Mouse (Mus musculus): ENCODE data around the gene Pdzd2. TPM values are rescaled to one million over a fixed set of nuclear protein-coding genes. Genes with fewer than 3 reads are reported as not detected.

Gene Pdzd2
- polyA plus RNA-seq, 1 experiment from 2014 or later: 19.1 TPM

DNA sequence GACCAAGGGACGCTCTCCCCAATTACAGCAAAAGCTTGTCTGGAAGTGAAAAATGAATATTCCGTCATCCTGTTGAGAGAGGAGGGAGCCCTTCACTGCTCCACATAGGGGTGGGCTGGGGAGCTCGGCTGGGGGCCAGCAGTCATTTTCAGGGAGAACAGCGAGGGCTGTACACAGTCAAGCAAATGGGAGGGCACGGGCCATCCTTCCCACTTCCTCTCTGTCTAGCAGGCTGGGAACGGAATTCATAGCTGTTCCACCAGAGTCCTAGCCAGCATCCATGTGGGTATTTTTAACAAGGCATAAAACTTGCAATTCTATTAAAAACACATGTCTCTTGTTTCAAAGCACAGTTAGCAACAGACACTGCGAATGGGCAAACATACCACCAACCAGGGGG, 59.0 kb downstream of the Pdzd2 start:
- ATAC-seq (replicated peaks; ENCODE audit: low FRiP score, low read depth) (no peak; the same call in 1 of the 2 replicates), DNase-seq (ENCODE audit: low spot score) (peak; percentile 76)
- no peak for TF ChIP-seq CTCF (IDR thresholded peaks at IDR 0.05; ENCODE audit: low read depth)
- Histone ChIP-seq H3K27ac (peak overlapping the region; percentile 52), H3K36me3 (ENCODE audit: insufficient read depth, low read length) (no peaks in the 10 kb centered on the region), H3K4me2 (ENCODE audit: low read length) (no peak overlapping the region), H3K4me1 (replicated peaks; ENCODE audit: insufficient read depth, low read length) (no peaks in the 10 kb centered on the region), H3K4me3 (replicated peaks; ENCODE audit: low read depth, low read length) (no peak overlapping the region), H3K9me3 (replicated peaks; ENCODE audit: low read length) (no peaks in the 10 kb centered on the region), H3K27me3 (ENCODE audit: insufficient read depth, low read length) (no peaks in the 10 kb centered on the region), H3K9ac (ENCODE audit: low read depth, low read length) (no peak overlapping the region)
- WGBS: 45% methylated on average over 7 of the region's 7 CpGs

DNA sequence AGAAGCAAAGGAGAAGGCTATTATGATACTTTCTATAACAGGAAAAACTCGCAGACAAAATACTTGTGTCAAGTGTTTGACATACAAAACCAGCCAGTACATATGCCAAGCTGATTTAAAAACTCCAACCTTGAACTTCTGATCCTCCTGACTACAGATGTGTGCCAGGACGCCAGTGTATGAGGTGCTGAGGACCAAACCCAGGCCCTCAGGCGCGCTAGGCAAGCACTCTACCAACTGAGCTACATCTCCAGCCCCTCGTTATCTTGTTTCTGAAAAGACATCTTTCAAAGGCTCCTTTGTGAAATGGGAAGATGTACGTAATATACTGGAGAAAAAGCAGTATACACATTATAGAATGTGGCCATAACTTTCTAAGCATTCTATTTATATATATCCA, 59.7 kb downstream of the Pdzd2 start:
- Histone ChIP-seq H3K9me3 (replicated peaks; ENCODE audit: low read length) (no peaks in the 10 kb centered on the region), H3K9ac (ENCODE audit: low read depth, low read length) (no peak overlapping the region), H3K27ac (no peak overlapping the region), H3K4me2 (ENCODE audit: low read length) (no peak overlapping the region), H3K4me1 (replicated peaks; ENCODE audit: insufficient read depth, low read length) (no peaks in the 10 kb centered on the region), H3K4me3 (replicated peaks; ENCODE audit: low read depth, low read length) (no peak overlapping the region), H3K27me3 (ENCODE audit: insufficient read depth, low read length) (no peaks in the 10 kb centered on the region), H3K36me3 (ENCODE audit: insufficient read depth, low read length) (no peaks in the 10 kb centered on the region)
- no peak for TF ChIP-seq CTCF (IDR thresholded peaks at IDR 0.05; ENCODE audit: low read depth)
- DNase-seq (ENCODE audit: low spot score) (no peak), ATAC-seq (replicated peaks; ENCODE audit: low FRiP score, low read depth) (no peak)
- WGBS: 83% methylated on average over 6 of the region's 6 CpGs

DNA sequence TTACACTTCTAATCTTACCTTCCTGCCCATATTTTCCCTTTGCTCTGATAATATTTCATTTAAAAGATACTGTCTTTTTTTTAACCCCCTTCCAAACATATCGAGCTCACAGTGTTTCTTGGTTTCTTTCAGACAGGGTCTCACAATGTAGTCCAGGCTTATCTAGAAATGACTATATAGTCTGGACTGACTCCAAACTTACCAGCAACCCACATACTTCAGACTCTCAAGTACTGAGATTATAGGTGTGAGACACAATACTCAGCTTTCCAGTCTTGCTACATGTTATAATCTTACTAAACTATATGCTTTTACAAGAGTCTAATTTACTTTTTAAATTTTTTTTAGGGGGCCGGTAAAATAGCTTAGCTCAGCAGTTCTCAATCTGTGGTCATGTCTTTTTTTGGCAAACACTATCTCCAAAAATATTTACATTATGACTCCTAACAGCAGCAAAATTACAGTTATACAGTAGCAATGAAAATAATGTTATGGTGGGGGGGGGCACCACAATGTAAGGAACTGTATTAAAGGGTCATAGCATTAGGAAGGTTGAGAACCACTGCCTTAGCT, 61.1 kb downstream of the Pdzd2 start:
- H3K4me3 ChIP-seq (replicated peaks; ENCODE audit: low read depth, low read length): no peak overlapping the region
- no peak overlapping the region for H3K9ac ChIP-seq (ENCODE audit: low read depth, low read length)
- H3K27me3 ChIP-seq (ENCODE audit: insufficient read depth, low read length): no peaks in the 10 kb centered on the region
- no peaks in the 10 kb centered on the region for H3K36me3 ChIP-seq (ENCODE audit: insufficient read depth, low read length)
- H3K27ac ChIP-seq: no peak overlapping the region
- DNase-seq (ENCODE audit: low spot score): no peak
- H3K9me3 ChIP-seq (replicated peaks; ENCODE audit: low read length): no peaks in the 10 kb centered on the region
- H3K4me1 ChIP-seq (replicated peaks; ENCODE audit: insufficient read depth, low read length): no peaks in the 10 kb centered on the region
- no peak for ATAC-seq (replicated peaks; ENCODE audit: low FRiP score, low read depth)
- 72% methylated on average over 2 of the region's 2 CpGs for WGBS
- TF ChIP-seq CTCF (IDR thresholded peaks at IDR 0.05; ENCODE audit: low read depth): no peak
- no peak overlapping the region for H3K4me2 ChIP-seq (ENCODE audit: low read length)

GRCm38 (mm10) chr15:12675366-12675765, 64.4 kb downstream of the Pdzd2 start:
- ATAC-seq (replicated peaks; ENCODE audit: low FRiP score, low read depth): no peak
- H3K36me3 ChIP-seq (ENCODE audit: insufficient read depth, low read length): no peaks in the 10 kb centered on the region
- no peak for TF ChIP-seq CTCF (IDR thresholded peaks at IDR 0.05; ENCODE audit: low read depth)
- 64% methylated on average over 3 of the region's 3 CpGs for WGBS
- H3K4me3 ChIP-seq (replicated peaks; ENCODE audit: low read depth, low read length): no peak overlapping the region
- H3K4me2 ChIP-seq (ENCODE audit: low read length): no peak overlapping the region
- no peaks in the 10 kb centered on the region for H3K4me1 ChIP-seq (replicated peaks; ENCODE audit: insufficient read depth, low read length)
- no peak overlapping the region for H3K9ac ChIP-seq (ENCODE audit: low read depth, low read length)
- no peaks in the 10 kb centered on the region for H3K9me3 ChIP-seq (replicated peaks; ENCODE audit: low read length)
- DNase-seq (ENCODE audit: low spot score): no peak
- no peak overlapping the region for H3K27ac ChIP-seq
- no peaks in the 10 kb centered on the region for H3K27me3 ChIP-seq (ENCODE audit: insufficient read depth, low read length)

DNA sequence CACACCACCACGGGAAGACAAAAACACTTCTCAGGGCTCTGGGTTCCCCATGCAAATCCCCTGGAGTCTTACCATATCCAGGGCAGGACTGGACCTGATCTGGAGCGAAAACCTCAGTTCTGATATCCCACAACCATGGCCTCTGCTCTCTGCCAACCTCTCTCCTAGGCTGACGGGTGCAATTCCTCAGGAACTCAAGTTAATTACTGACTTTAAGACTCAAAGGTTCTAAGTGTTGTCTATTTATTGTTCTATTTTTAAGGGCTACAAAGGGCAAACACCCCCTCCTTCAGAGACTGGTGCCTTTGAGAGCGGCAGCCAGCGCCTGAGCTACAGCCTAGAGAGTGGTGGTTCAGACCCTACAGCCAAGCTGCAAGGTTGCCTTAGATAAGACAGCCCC, 65.7 kb downstream of the Pdzd2 start:
- H3K4me3 ChIP-seq (replicated peaks; ENCODE audit: low read depth, low read length): no peak overlapping the region
- no peaks in the 10 kb centered on the region for H3K9me3 ChIP-seq (replicated peaks; ENCODE audit: low read length)
- no peaks in the 10 kb centered on the region for H3K27me3 ChIP-seq (ENCODE audit: insufficient read depth, low read length)
- H3K9ac ChIP-seq (ENCODE audit: low read depth, low read length): no peak overlapping the region
- H3K4me2 ChIP-seq (ENCODE audit: low read length): no peak overlapping the region
- H3K27ac ChIP-seq: no peak overlapping the region
- no peak for TF ChIP-seq CTCF (IDR thresholded peaks at IDR 0.05; ENCODE audit: low read depth)
- DNase-seq (ENCODE audit: low spot score) (no peak), ATAC-seq (replicated peaks; ENCODE audit: low FRiP score, low read depth) (peak; percentile 46)
- H3K4me1 ChIP-seq (replicated peaks; ENCODE audit: insufficient read depth, low read length): no peaks in the 10 kb centered on the region
- whole genome bisulfite sequencing: 79% methylated on average over 5 of the region's 5 CpGs
- no peaks in the 10 kb centered on the region for H3K36me3 ChIP-seq (ENCODE audit: insufficient read depth, low read length)

DNA sequence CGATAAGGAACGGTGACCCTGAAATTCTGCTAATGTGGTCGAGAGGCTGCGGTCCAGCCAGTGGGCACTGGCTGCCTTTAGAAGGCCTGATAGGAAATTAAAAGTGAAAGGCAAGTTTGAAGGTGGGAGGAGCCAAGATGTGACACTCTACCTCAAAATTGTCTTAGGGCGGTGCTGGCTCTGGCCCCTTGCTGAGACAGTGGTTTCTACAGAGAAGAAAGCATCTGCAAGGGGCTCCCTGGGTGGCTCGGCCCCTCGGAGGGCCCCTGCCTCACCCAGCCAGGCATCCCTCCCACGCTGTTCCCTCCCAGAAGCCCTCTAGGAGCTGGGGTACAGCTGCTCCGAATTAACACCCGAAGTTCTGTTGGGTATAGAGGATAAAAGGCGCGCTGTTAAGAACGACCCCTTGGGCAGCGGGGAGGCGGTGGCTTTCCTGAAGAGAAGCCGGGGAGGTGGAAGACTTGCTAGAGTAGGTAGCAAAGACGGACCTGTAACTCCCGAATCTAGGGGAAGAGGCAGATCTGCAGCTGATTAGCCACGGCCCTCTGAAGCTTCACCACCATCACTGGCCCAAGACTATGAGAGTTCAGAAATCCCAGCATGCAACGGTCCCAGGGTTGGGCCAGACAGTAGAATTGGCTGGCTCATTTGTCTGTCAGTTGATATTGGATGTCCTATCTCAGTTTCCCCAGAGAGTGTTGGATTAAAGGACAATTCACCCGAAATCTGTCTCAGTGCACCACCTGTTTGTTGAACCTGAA, 71.8 kb downstream of the Pdzd2 start:
- Histone ChIP-seq H3K27ac (no peak overlapping the region), H3K9me3 (replicated peaks; ENCODE audit: low read length) (no peaks in the 10 kb centered on the region), H3K4me2 (ENCODE audit: low read length) (peak overlapping the region; percentile 52), H3K36me3 (ENCODE audit: insufficient read depth, low read length) (no peaks in the 10 kb centered on the region), H3K4me1 (replicated peaks; ENCODE audit: insufficient read depth, low read length) (0 out of 2 replicates have a peak, but pooled peaks cover 3% of the 10 kb centered on the region), H3K27me3 (ENCODE audit: insufficient read depth, low read length) (no peaks in the 10 kb centered on the region), H3K9ac (ENCODE audit: low read depth, low read length) (no peak overlapping the region), H3K4me3 (replicated peaks; ENCODE audit: low read depth, low read length) (0 out of 2 replicates have a peak overlapping the region, but pooled peaks have one; percentile 21)
- TF ChIP-seq CTCF (IDR thresholded peaks at IDR 0.05; ENCODE audit: low read depth): no peak
- 32% methylated on average over 21 of the region's 21 CpGs for WGBS
- ATAC-seq (replicated peaks; ENCODE audit: low FRiP score, low read depth): peak; percentile 63
- DNase-seq (ENCODE audit: low spot score): no peak
